Mouse (Mus musculus): ENCODE measurements around the gene Chst5.

DNA sequence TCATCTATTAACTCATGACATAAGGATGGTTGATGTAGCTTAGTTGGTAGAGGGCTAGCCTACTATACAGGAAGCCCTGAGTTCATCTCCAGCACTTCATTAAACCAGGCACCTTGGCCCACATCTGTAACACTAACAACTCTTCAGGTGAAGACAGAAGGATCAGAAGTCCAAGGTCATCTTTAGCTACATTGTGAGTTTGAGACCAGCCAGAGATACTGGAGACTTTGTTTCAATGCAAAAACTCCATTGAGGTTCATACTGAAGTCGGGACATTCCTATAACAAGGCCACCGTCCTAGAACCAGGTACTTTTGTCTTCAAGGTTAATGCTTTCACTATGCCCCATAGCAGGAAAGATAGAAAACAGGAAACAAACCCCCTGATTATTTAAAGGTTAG, 24.0 kb upstream of the Chst5 start:
- TF ChIP-seq CTCF (IDR thresholded peaks at IDR 0.05) (no peak), EP300 (IDR thresholded peaks at IDR 0.05) (no peak)

Data from lung, postnatal 0 days (tissue).